Mouse (Mus musculus) mouse embryonic stem cell (cell line): ENCODE results near the gene Ppp1r3e.

Experiments
- in situ Hi-C, 2 experiments: fragments of 300-500 bp; cut with MboI; formaldehyde crosslinking; loops; 1 replicate in 1 of 2; 3 replicates in 1 of 2; pipeline ENCODE4 v1.14.3; 2019 to 2020; ENCODE audit warnings: low sequenced_read_pairs in 2 of 2, low pct_unique_long_range_greater_than_20kb in 1 of 2, mixed read lengths in 1 of 2; ENCODE audit not compliant: unreplicated experiment in 1 of 2

The Ppp1r3e gene

GRCm38 (mm10) chr14:54823716-54824115, 53.6 kb downstream of the Ppp1r3e start:
- in situ Hi-C loops: loop anchor here (5.0 to 25.0 kb wide), 2 partner anchors 36 to 111 kb away; partner anchors contain the start of gene Cebpe (in 1 of the 2)
